Mouse (Mus musculus) brain, adult 2 months (tissue): ENCODE measurements at regions not wholly inside any gene's neighbourhood (a gene's known extent, or its start where the extent isn't known, plus 50 kb on each side); places are given as distances from the start of the nearest gene placed in this dataset.

Source experiments
- DNase-seq: peaks from one replicate; pipeline ENCODE4 v3.0.0; 2011; ENCODE audit warnings: low read depth, low spot score

- DNase-seq: no peak
These were observed 651.7 kb upstream of the Lmcd1 start for GRCm38 (mm10) chr6:111621684-111622480.

- DNase-seq: peak; percentile 29
These were observed 650.9 kb upstream of the Lmcd1 start for GRCm38 (mm10) chr6:111622481-111623139.

GRCm38 (mm10) chr6:111623140-111623497 is 650.4 kb upstream of the Lmcd1 start:
- peak; percentile 59 for DNase-seq

GRCm38 (mm10) chr6:111625501-111625900 is 648.1 kb upstream of the Lmcd1 start:
- no peak for DNase-seq

GRCm38 (mm10) chr6:111652736-111653135 is 620.8 kb upstream of the Lmcd1 start:
- DNase-seq: no peak

- peak; percentile 67 for DNase-seq
These were observed 613.6 kb upstream of the Lmcd1 start for GRCm38 (mm10) chr6:111659957-111660356.

GRCm38 (mm10) chr6:111664603-111665002 is 609.0 kb upstream of the Lmcd1 start:
- peak; percentile 69 for DNase-seq

GRCm38 (mm10) chr6:111684911-111685310 is 588.6 kb upstream of the Lmcd1 start:
- DNase-seq: no peak

GRCm38 (mm10) chr6:111702864-111703263 is 570.7 kb upstream of the Lmcd1 start:
- no peak for DNase-seq

GRCm38 (mm10) chr6:111708277-111708676 is 565.3 kb upstream of the Lmcd1 start:
- peak; percentile 29 for DNase-seq

- DNase-seq: no peak
These were observed 547.6 kb upstream of the Lmcd1 start for GRCm38 (mm10) chr6:111725969-111726368.

- no peak for DNase-seq
These were observed 543.2 kb upstream of the Lmcd1 start for GRCm38 (mm10) chr6:111730381-111730780.

- DNase-seq: peak; percentile 92
These were observed 539.6 kb upstream of the Lmcd1 start for GRCm38 (mm10) chr6:111733926-111734325.

GRCm38 (mm10) chr6:111738983-111739382 is 534.6 kb upstream of the Lmcd1 start:
- DNase-seq: peak; percentile 98

- DNase-seq: no peak
These were observed 491.7 kb upstream of the Lmcd1 start for GRCm38 (mm10) chr6:111781710-111782481.

- peak; percentile 23 for DNase-seq
These were observed 464.9 kb upstream of the Lmcd1 start for GRCm38 (mm10) chr6:111808611-111809010.

GRCm38 (mm10) chr6:111813982-111814603 is 459.5 kb upstream of the Lmcd1 start:
- DNase-seq: peak; percentile 56

GRCm38 (mm10) chr6:111815150-111815549 is 458.4 kb upstream of the Lmcd1 start:
- DNase-seq: peak; percentile 69

GRCm38 (mm10) chr6:111820265-111820664 is 453.3 kb upstream of the Lmcd1 start:
- no peak for DNase-seq

GRCm38 (mm10) chr6:111844321-111844835 is 429.2 kb upstream of the Lmcd1 start:
- peak; percentile 61 for DNase-seq

GRCm38 (mm10) chr6:111866101-111866598 is 407.4 kb upstream of the Lmcd1 start:
- peak; percentile 96 for DNase-seq
